Mouse (Mus musculus): ENCODE results near the gene Dusp13. TPM values are rescaled to one million over a fixed set of nuclear protein-coding genes. Genes with fewer than 3 reads are reported as not detected.

Dusp13 gene
- not detected for polyA plus RNA-seq (2017; shearing (Covaris generic))

DNA sequence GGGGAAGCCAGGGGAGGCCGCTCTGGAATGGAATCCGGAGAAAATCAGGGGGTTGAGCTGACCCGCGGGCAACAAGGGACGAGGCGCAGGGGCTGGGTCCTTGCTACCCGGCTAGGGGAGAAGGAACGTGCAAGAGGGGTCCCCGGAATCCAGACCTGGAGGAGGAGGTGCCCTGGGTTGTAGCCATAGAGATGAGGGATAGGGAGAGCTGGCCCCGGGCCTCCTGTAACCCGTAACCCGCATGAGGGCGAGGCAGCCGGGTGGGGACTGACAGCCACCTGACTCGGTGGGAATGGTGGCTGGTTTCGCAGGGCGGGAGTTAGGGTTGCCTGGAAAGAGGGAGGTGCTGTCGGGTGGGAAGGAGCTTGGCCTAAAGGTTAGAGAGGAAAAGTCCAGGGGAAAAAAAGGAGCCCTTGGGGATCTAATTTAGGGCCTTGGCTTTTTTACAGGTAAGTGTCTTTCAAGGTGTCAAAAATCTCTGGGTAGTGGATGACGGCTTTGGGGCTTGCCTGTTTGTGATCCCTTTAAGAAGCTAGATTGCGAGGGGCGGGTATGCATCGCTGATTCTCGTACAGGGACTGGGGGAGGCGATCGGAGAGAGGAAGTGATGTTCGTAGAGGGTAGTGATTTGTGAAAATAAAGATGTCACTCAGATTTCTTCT, at the start of gene Dusp13:
Gene Dusp13, minus strand, starts transcription at position 301 of the 662 bp plus-strand sequence.
- ATAC-seq: peak; percentile 74

DNA sequence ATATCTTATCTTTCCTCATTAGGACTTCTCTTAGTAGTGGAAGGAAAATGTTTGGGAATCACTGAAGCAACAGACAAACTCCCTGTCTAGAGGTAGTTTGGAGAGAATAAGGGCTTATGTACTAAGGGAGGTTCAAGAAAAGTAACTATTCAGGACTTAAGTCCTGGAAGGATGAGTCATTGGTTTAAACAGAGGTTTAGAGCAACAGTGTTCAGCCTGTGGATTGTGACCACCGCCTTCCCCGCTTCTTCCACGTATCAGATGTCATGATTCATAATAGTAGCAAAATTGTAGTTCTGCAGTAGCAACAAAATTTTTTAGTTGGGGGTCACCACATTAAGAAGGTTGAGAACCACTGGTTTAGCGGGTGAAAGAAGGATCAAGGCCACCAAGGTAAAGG, 49.7 kb upstream of the Dusp13 start:
- no peak for ATAC-seq

DNA sequence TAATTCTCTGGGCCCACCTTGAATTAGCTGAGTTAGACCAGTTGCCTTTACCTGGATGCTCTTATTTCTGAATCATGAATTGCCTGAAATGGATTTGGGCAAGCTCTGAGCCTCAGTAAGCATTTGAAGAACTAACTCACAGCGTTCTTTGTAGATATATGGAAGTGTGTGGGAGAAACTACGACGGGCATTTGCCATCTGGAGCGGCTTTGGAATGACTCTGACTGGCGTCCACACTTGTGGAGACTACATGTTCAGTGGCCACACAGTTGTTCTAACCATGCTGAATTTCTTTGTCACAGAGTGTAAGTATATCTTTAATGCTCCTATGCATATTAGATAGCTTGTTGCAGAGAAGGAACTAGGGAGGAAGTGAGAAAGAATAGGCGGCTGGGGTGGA, 41.3 kb upstream of the Dusp13 start:
- ATAC-seq: no peak

DNA sequence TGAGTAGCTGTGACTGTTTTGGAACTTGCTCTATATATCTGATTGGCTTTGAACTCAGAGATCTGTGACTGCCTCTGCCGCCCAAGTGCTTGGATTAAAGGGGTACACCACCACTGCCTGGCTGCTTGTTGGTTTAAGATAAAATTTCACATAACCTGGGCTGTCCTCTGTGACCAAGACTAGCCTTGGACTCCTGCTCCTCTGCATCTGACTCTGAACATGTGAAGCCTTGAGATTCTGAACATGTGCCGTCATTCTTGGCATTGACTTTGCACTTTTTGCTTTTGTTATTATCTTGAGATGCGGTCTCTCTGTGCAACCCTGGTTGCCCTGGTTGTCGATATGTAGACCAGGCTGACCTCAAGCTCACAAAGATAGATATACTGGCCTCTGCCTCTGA, 40.7 kb upstream of the Dusp13 start:
- no peak for ATAC-seq

DNA sequence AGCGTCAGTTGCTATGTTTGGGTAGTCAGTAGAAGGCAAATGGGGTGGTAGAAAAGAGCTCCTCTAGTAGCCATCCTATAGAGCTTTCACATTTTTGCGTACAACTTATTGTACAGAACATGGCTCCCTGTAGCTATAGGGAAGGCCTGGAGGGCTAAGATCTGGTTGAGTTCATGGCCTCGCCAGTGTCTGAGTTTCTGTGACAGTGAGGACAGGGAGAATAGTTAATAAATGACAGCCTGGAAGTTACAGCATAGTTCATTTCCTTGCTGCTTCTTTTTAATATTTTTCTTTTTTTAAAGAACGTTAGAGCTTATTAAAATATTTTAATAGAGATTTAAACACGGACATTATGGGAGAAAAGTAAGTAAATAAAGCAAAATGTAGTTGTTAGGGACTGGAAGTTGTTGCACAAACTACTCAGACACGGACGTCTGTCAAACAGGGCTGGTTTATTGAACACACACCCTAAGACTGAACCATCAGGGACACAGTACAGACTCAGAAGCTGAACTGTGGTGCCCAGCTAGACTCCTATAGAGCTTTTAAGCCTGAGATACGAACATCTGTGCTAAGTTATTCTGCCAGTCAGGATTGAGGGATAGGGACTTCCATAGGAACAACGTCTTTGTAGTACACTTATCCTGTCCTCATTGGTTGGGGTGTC, 39.7 kb upstream of the Dusp13 start:
- no peak for ATAC-seq

DNA sequence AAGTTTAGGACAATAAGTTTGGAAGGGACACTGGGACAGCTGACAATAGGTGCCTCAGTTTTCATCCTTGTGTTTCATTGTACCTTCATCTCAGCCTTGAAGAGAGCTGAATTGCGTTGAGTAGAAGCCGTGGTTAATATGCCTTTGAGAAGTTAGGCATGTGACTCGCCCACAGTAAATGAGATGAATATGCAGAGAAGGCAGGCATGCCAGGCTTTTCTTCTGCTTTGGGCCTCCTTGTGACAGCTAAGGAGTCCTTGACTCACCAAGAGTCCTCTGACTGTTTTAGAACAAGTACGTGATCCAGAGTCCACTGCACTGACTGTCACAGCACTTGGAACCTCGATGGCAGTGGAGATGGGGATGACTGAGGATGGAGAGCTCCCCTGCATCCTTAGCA, 37.1 kb upstream of the Dusp13 start:
- ATAC-seq: no peak

DNA sequence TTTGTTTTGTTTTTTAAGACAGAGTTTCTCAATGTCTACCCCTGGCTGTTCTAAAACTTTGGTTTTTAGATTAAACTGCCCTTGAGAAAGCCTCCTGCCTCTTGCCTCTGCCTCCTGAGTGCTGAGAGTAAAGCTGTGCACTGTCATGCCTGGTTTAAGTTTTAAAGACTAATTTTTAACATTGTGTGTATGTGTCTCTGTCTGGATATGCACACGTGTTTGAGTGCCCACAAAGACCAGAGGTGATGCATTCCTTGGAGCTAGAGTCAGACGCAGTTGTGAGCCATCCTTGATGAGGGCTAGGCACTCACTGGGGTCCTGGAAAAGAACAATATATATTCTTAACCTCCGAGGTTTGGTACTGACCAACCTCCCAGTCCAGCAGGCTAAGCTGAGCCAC, 36.4 kb upstream of the Dusp13 start:
- no peak for ATAC-seq

DNA sequence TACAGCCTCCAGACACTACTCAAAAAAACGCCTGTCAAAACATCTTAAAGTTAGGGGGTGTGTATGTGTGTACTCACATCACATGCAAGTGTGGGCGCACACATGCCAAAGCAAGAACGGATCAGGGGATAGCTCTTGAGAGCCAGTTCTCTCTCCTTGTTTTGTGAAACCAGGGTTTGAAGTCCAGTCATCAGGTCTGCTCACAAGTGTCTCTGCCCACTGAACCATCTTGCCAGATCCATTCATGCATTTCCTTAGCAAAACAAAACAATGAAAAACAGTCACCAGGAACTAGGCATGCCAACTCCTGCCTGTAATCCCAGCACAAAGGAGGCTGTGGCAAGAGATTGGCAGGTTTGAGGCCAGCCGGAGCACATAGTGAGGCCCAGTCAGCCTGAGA, 35.5 kb upstream of the Dusp13 start:
- no peak for ATAC-seq

DNA sequence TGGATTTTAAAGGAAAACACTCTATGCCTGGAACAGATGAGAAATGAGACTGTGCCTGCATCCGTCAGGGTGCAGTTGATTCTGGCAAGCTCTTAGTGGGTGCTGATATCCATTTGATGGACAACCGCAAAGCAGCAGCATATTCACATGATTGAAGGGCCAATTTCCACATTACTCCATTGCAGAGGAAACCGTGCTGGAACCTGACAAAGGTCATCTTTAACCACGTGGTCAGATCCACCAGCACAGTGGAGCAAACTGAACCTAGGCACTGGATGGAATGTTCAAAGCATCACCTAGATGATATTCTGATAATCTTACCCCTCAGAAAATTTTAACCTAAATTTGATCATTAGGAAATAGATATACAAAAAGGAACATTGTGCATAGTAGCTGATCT, 25.2 kb upstream of the Dusp13 start:
- no peak for ATAC-seq

DNA sequence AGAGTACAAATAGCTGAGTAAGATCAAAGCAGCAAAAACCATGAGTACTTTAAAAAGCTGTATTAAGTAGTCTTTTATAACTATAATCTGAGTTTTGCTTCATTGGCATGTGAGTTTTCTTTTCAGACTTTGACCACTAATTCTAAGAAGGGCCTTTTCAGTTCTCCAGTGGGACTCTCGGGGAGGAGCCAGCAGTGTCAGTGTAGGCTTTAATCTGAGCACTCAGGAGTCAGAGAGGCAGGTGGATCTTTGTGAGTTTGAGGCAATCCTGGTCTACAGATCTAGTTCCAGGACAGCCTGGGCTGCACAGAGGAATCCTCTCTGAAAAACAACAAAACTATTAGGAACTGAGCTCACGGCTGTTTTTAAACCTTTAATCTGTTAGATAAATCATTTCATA, 23.0 kb upstream of the Dusp13 start:
- no peak for ATAC-seq

DNA sequence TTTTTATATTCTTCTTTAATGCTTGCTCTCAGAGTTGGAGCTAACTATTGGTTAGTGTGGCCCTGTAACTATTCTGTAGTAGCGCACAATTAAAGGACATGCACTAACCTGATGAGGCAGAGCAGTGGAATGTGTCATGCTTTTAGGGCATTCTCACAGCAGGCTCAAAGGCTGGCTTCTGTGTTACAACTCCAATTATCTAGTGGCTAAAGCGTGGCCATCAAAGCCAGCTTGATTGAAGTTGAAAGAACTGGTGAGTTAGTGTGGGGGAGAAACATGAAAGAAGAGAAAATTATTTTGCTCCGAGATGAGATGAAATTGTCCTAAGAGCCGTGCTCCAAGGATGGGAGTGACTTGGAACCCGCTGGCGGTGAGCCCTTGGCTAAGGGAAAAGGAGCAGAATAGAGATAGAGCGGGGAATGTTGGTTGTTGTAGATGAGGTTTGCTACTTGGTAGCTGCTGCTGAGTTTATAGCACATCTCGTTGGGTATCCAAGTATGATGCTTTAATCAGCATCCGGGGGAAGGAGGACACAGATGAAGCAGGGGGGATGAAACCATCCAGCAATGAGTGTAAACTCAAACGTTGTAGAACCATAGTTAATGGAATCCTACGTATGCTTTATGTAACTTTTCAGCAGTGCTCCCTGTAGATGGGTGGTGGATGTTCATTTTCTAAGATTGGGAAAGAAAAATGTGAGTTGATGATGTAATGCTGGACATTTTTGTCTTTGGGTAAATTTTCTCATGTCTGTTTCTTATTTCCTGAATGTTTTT, 21.7 kb upstream of the Dusp13 start:
- no peak for ATAC-seq

DNA sequence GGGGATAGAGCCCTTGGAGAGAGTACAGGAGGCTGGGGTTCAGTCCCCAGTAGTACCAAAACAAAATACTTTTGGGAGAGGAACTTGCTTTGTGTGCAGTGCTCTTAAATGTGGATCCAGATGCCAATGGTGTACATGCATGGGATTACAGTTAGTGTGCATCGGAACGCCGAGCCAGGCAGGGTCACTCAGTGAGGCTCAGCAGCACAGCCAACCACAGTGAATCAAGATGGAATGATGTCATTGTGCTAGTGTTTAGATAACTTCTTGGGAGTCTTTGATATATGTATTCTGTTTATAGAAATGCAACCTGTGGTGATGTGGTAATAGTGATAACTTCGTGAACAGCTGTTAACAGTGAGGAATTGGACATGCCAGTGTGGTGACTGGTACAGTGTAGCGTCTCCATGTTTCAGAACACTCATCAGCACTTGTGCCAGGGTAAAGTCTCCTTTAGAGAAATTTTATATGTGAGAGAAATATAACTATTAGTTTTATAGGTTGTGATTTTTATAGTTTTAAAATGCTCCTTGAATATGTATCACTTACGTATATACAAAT, 15.5 kb upstream of the Dusp13 start:
- no peak for ATAC-seq

DNA sequence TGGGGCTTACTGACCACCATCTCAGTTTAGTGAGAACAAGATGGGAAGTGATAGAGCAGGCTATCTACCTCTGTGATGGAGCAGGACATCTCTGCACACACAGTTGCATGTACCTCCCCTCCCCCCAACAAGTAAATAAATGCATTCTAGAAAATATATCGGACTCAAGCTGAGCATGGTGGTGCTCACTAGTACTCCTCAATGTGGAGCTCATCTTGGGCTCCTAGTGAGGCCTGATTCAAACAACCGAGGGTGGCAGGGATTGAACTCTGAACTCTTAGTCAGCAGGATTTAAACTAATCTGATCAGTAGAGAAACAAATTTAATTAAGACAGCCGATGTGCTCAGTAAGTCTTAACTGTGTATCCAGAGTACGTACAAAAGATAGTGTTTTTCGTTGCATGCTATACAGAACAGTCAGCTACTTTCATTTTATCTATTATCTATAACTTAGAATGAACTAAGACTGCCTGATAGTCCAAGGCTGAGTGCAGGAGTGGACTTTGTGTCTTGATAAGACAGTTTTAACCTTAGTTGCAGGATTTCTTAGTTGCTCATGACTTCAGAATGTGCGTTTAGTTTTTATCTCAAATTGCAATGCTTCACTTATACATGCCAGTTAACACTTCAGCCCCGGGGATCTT, 14.9 kb upstream of the Dusp13 start:
- no peak for ATAC-seq

DNA sequence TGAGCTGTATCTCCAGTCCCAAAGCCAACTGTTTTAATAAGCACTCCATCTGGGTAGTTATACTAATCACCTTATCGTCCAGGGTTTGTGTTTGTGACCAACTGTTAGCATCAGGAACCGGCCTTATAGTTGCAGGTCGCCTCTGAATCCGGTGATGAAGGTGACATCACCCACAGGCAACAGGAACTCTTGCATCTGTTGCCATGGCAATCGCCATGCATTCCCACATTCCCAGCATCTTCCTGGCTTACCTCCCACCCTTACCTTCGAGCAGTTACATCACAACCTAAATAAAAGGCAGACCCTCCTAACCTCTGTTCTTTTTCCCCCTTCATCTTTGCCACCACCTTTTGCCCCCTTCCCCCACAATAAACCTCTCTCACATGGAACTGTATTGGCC, 13.7 kb upstream of the Dusp13 start:
- ATAC-seq: no peak

DNA sequence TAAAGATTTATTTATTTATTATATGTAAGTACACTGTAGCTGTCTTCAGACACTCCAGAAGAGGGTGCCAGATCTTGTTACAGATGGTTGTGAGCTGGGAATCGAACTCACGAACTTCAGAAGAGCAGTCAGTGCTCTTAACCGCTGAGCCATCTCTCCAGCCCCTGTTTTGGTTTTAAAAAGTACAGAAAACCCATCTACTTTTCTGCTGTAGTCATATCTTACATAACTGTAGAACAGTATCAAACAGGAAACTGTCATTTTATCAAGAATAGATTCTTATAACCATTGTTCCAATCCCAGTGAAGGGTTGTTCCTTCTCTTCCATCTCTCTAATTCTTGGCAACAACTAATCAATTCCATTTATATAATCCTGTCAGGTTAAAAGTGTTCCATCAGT, 12.8 kb upstream of the Dusp13 start:
- no peak for ATAC-seq

DNA sequence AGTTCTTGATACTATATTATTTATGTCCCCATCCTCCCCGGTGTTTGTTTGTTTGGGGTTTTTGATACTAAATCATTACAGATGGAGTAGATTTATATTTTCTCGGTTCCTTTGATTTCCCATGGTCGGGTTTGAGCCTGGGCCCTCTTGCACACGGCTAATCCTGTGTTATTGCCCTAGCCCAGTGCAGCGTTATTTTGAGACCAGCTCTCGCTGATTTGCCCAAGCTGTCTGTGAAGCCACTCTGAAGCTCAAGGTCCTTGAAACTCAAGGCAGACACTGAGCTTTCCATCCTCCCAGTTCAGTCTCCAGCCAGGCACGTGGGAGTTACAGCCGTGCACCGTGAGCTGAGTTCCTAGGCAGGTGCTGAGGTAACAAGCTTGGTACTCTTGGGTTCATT, 10.6 kb upstream of the Dusp13 start:
- ATAC-seq: no peak

DNA sequence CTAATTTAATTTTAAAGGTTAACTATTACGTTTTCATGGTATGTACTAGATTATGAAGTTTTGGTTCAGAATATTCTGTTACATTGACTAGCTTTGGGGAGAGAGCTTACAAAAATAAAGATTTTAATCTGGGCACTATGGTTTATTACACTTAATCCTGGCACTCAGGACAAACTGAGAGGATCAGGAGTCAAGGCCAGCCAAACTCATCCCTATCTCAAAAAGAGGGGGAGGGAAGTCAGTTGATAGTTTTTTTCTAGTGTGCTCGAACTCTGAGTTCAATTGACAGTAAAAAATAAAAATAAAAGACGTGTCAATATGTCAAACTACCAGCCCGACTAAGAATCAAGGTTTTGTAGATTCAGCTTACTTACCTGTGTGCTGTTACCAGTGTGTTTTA, 2.4 kb upstream of the Dusp13 start:
- no peak for ATAC-seq

DNA sequence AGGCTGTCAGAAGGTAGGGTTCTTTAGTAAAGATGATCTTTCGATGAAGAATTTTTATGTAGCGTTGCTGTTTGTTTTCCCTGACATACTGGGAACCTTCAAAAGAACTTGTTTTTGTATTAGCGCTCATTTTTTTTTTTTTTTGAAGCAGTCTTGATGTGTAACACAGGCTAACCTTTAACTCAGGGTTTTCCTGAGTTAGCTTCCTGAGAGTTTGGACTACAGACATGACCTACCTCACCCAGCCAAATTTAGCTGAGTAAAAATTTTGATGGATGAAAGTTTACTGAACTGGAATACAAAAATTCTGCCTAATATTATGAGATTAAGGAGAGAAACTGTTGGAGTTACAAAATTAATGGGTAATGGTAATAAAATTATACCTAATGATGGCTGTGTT, 1.4 kb upstream of the Dusp13 start:
- ATAC-seq: no peak

DNA sequence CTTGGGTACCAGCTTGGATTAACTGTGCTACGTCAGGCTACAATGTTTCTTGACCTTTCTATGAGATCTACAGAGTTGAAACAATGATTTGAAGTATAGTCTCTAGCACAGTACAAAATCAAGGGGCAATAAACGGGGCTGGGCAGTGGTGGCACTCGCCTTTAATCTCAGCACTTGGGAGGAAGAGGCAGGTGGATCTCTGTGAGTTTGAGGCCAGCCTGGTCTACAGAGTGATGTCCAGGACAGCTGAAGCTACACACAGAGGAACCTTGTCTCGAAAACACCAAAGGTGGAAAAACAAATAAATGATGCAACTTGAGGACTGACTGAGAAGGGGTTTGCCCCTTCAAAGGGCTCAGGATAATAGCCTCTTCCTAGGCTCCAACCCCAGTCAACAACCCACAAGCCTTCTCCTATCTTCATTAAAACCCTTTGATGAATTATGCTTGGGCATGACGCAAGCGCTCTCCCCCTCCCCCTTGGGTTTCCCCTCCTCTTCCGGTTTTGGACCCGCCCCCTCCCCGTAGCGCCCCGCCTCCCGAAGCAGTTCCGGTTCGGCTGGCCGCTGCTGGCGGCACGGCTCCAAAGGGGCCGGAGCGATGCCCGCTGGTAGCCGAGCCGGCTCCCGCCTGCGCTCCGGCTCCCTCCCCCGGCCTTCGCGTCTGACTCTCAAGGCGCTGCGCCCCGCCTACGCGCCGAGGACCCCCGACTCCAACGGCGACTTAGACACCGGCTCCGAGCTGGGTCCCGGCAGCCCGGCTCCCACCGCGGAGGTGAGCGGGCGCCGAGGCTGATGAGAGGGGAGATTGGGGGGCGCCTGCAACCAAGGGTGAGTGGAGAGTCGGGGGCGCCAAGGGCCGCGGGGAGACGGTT, 737 bp downstream of the Dusp13 start, which contains the start of gene Samd8:
Gene Samd8, plus strand, starts transcription at position 524 of the 873 bp plus-strand sequence.
- peak; percentile 83 for ATAC-seq

DNA sequence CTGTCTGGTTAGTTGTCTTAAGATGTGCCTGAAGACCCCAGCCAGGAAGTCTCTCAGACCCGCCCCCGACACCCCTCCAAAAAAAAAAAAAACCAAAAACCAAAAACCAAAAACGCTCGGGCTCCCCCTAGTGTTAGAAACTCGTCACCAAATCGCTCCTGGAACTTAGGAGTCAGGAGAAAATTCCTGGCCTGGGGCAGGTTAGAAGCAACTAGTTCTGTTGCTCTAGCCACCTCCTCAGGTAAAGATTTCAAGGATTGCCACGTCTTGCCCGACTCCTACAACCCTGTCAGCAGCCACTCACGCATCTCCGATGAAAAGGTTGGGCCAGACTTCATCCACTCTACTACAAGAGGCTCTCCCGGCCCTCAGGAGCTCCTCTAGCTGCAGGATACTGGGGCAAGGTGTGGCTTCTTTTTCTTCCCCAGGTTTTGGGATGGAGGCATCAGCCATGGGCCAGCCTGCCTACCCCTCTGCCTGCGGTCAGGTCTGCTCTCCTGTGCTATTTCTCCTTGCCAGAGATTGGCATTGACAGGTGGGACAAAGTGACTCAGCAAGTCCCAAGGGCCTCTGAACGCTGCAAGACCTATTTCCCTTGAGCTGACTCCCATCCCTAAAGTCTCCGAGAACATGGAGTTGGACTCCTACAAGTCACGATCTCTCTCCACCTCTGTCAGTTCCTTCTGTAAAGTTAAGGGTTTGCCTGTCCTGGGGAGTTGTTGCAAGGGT, 2.7 kb downstream of the Dusp13 start:
- no peak for ATAC-seq

DNA sequence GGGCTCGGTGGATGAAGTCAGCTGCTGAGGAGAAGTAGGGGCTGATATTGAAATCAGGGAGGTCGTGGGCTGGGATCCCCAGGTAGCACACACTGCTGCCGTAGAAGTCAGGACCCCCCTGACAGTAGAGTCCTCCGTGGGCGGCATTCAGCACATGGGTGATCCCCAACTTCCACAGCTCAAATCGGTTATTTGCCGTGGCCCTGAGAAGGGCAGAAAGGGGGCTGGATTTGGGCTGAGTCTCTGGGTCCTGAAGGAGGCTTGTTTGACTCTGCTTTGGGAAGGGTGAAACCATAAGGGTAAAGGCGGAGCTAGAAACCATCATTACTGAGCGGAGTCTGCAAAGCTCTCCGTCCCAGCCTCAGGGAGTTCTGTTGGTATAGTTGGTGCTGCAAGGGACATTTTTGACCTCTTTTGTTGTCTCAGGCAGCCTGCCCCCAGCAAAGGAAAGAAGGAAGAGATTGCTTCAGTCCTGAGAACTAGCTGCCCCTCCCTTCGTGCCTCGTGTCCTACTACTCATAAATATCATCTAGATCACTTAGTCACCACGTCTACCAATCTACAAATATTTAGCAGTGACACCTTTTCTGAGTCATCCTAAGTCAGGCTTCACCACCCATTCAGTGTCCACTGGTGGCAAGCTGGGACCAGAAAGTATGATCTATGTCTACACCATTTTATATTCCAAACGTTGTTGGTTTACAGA, 3.4 kb downstream of the Dusp13 start:
- no peak for ATAC-seq
